Mouse (Mus musculus) heart, embryonic 14.5 days (tissue): ENCODE data around the gene Paqr8. TPM values are rescaled to one million over a fixed set of nuclear protein-coding genes. Genes with fewer than 3 reads are reported as not detected.

Experiments used
- ATAC-seq: fragments of 200-750 bp; cut with Nextera tagmentation; 2 replicates; pipeline ENCODE4 v1.8.0; 2017; ENCODE audit warnings: low read depth, moderate TSS enrichment; ENCODE audit not compliant: insufficient number of reproducible peaks, insufficient read depth, low FRiP score
- H3K27ac ChIP-seq, 2 experiments: fragments of 200-500 bp in 1 of 2; fragments of 300-500 bp in 1 of 2; sonication (generic) in 1 of 2; replicated peaks in 1 of 2; 2 replicates each; pipeline ENCODE4 v1.5.1; 2012 to 2014; ENCODE audit warnings: low read depth in 2 of 2, low read length in 2 of 2, control low read depth in 1 of 2, mild to moderate bottlenecking in 1 of 2, mixed read lengths in 1 of 2; ENCODE audit not compliant: control insufficient read depth in 1 of 2, insufficient read depth in 1 of 2
- H3K27me3 ChIP-seq: fragments of 300-500 bp; sonication (generic); 2 replicates; pipeline ENCODE4 v1.6.1; 2014; ENCODE audit warnings: mild to moderate bottlenecking, low read length, control low read depth; ENCODE audit not compliant: control insufficient read depth, insufficient read depth
- H3K36me3 ChIP-seq: fragments of 300-500 bp; sonication (generic); 2 replicates; pipeline ENCODE4 v1.6.1; 2014; ENCODE audit warnings: mild to moderate bottlenecking, control low read depth, low read length, mixed read lengths; ENCODE audit not compliant: control insufficient read depth, insufficient read depth
- H3K4me1 ChIP-seq, 2 experiments: fragments of 200-500 bp in 1 of 2; fragments of 300-500 bp in 1 of 2; sonication (generic) in 1 of 2; 2 replicates each; pipeline ENCODE4 v1.6.1; 2012 to 2014; ENCODE audit warnings: low read length in 2 of 2, control low read depth in 1 of 2, mixed read lengths in 1 of 2; ENCODE audit not compliant: control insufficient read depth in 2 of 2, insufficient read depth in 2 of 2
- H3K4me2 ChIP-seq: fragments of 300-500 bp; sonication (generic); 2 replicates; pipeline ENCODE4 v1.6.1; 2014; ENCODE audit warnings: mild to moderate bottlenecking, low read length
- H3K4me3 ChIP-seq, 2 experiments: fragments of 200-500 bp in 1 of 2; fragments of 300-500 bp in 1 of 2; sonication (generic) in 1 of 2; 2 replicates each; pipeline ENCODE4 v1.5.1; 2012 to 2014; ENCODE audit warnings: low read length in 2 of 2, mild to moderate bottlenecking in 2 of 2, control low read depth in 1 of 2, low read depth in 1 of 2, moderate library complexity in 1 of 2; ENCODE audit not compliant: control insufficient read depth in 1 of 2, insufficient read depth in 1 of 2
- H3K9ac ChIP-seq: fragments of 300-500 bp; sonication (generic); 2 replicates; pipeline ENCODE4 v1.6.1; 2014; ENCODE audit warnings: mild to moderate bottlenecking, low read length
- H3K9me3 ChIP-seq: fragments of 300-500 bp; sonication (generic); 2 replicates; pipeline ENCODE4 v1.6.1; 2016; ENCODE audit warnings: low read length, control low read depth; ENCODE audit not compliant: control insufficient read depth
- WGBS: fragments of 180-500 bp; shearing (Covaris S2); extraction: QIAGEN DNeasy Blood & Tissue Kit; methylation state at CpG from one replicate; pipeline ENCODE4 v1.1.7; 2014; 5-methylcytosine and 5-hydroxymethylcytosine counted together
- polyA plus RNA-seq: library from polyadenylated mRNA; unstranded; fragments of >200 nt; fragmentation: Nextera tagmentation; extraction: Ambion mirVana; gene quantifications from 2 replicates; pipeline ENCODE4 v1.2.1, GENCODE M21; 2014

Gene Paqr8
- polyA plus RNA-seq, 1 experiment from 2014 or later: 3.8 TPM

GRCm38 (mm10) chr1:20939046-20939445 is 48.6 kb downstream of the Paqr8 start:
- no peaks in the 10 kb centered on the region for H3K36me3 ChIP-seq
- no peak overlapping the region for H3K9ac ChIP-seq
- H3K27me3 ChIP-seq: no peaks in the 10 kb centered on the region
- H3K4me3 ChIP-seq: no peak overlapping the region
- H3K27ac ChIP-seq: no peak overlapping the region
- ATAC-seq: no peak
- H3K9me3 ChIP-seq: no peaks in the 10 kb centered on the region
- peaks cover 6 to 14% of the 10 kb centered on the region in 2 experiments; a peak in 2 of 4 replicates for H3K4me1 ChIP-seq
- no peak overlapping the region for H3K4me2 ChIP-seq
- 24% methylated on average over 3 of the region's 3 CpGs for WGBS

DNA sequence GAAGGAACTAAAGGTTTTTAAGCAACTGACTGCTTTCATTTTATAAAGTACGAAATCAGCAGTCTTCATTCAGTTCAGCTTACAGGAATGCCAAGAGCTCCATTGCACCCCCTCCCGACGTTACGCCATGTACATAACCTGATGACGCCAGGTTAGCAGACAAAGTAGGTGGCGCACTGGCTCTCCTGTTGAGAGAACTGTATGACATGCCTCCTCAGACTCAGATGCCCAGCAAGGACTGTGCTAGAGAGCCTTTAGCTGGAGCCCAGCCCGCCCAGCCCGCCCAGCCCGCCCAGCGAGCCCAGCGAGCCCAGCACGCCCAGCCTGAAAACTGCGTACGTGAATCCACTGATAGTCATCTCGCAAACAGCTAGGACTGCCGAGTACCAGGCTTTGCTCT is 49.7 kb downstream of the Paqr8 start:
- no peak for ATAC-seq
- no peak overlapping the region for H3K27ac ChIP-seq

GRCm38 (mm10) chr1:20941322-20941721 is 50.9 kb downstream of the Paqr8 start:
- no peaks in the 10 kb centered on the region for H3K36me3 ChIP-seq
- H3K9ac ChIP-seq: no peak overlapping the region
- H3K4me3 ChIP-seq: no peak overlapping the region
- ATAC-seq: no peak
- no peak overlapping the region for H3K4me2 ChIP-seq
- no peaks in the 10 kb centered on the region for H3K9me3 ChIP-seq
- peaks cover 0 to 4% of the 10 kb centered on the region in 2 experiments; a peak in 1 of 4 replicates for H3K4me1 ChIP-seq
- no peaks in the 10 kb centered on the region for H3K27me3 ChIP-seq
- WGBS: 27% methylated on average over 2 of the region's 2 CpGs
- no peak overlapping the region for H3K27ac ChIP-seq

More for the DNA sequence above, 49.7 kb downstream of the Paqr8 start:
- peaks cover 1 to 7% of the 10 kb centered on the region in 2 experiments; a peak in 2 of 4 replicates for H3K4me1 ChIP-seq
- H3K9ac ChIP-seq: no peak overlapping the region
- H3K27me3 ChIP-seq: no peaks in the 10 kb centered on the region
- H3K36me3 ChIP-seq: no peaks in the 10 kb centered on the region
- H3K9me3 ChIP-seq: no peaks in the 10 kb centered on the region
- H3K4me3 ChIP-seq: no peak overlapping the region
- peak overlapping the region; percentile 19 for H3K4me2 ChIP-seq
- 45% methylated on average over 16 of the region's 16 CpGs for WGBS

- ATAC-seq: no peak
- 84% methylated on average over 7 of the region's 7 CpGs for WGBS
- Histone ChIP-seq H3K4me3 (no peak overlapping the region), H3K4me1 (peaks cover 0 to 4% of the 10 kb centered on the region in 2 experiments; a peak in 1 of 4 replicates), H3K9ac (no peak overlapping the region), H3K4me2 (no peak overlapping the region), H3K36me3 (no peaks in the 10 kb centered on the region), H3K27me3 (no peaks in the 10 kb centered on the region), H3K9me3 (no peaks in the 10 kb centered on the region), H3K27ac (no peak overlapping the region)
These were observed 51.5 kb downstream of the Paqr8 start for GRCm38 (mm10) chr1:20941857-20942256.

DNA sequence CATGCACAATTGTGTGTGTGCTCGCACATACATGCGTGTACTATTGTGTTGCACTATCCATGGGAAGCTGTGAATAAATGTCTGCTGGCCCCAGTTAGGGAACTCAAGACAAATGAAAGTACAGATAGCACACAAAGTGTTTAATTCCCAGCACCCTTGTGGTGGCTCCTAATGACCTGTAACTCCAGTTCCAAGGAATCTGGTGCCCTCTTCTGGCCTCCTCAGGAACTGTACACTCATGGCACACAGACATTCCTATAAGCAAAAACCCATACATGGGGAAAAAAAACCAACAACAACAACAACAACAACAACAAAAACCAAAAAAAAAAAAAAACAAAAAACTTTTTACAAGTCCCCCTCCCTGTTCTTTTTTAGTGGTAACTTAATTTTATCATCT is 52.6 kb downstream of the Paqr8 start:
- Histone ChIP-seq H3K27me3 (no peaks in the 10 kb centered on the region), H3K4me1 (peaks cover 0 to 4% of the 10 kb centered on the region in 2 experiments; a peak in 1 of 4 replicates), H3K4me3 (no peak overlapping the region), H3K27ac (no peak overlapping the region), H3K4me2 (no peak overlapping the region), H3K36me3 (no peaks in the 10 kb centered on the region), H3K9ac (no peak overlapping the region), H3K9me3 (no peaks in the 10 kb centered on the region)
- WGBS: 98% methylated on average over 2 of the region's 2 CpGs
- ATAC-seq: no peak

- H3K4me2 ChIP-seq: peak within 1 kb of the TSS; percentile 69
- H3K4me3 ChIP-seq: peak within 1 kb of the TSS; percentile 54
- H3K4me1 ChIP-seq: peaks cover 5 to 7% of the 10 kb centered on the region in 2 experiments; a peak in 2 of 4 replicates
- ATAC-seq: peak; percentile 95
- no peaks in the 10 kb centered on the region for H3K36me3 ChIP-seq
- WGBS: under 1% methylated on average over 22 of the region's 23 CpGs
- H3K9me3 ChIP-seq: no peaks in the 10 kb centered on the region
- H3K27me3 ChIP-seq: no peaks in the 10 kb centered on the region
- H3K9ac ChIP-seq: peak within 1 kb of the TSS; percentile 55
- H3K27ac ChIP-seq: peak within 1 kb of the TSS; percentile 53 to 67
These were observed 60.9 kb downstream of the Paqr8 start, which contains the start of gene Efhc1 for GRCm38 (mm10) chr1:20951300-20951763. Gene Efhc1, plus strand, starts transcription at chr1:20951626.

GRCm38 (mm10) chr1:20951799-20952198 is 61.4 kb downstream of the Paqr8 start:
- peak overlapping the region; percentile 54 for H3K4me3 ChIP-seq
- WGBS: 7% methylated on average over 16 of the region's 16 CpGs
- peak overlapping the region; percentile 55 for H3K9ac ChIP-seq
- H3K4me2 ChIP-seq: peak overlapping the region; percentile 69
- H3K9me3 ChIP-seq: no peaks in the 10 kb centered on the region
- no peaks in the 10 kb centered on the region for H3K36me3 ChIP-seq
- peak overlapping the region in 1 of 2 experiments; percentile 9; a peak in 1 of 4 replicates for H3K27ac ChIP-seq
- H3K4me1 ChIP-seq: peaks cover 5 to 7% of the 10 kb centered on the region in 2 experiments; a peak in 2 of 4 replicates
- ATAC-seq: 0 out of 2 replicates have a peak, but pooled peaks have one; percentile 1
- H3K27me3 ChIP-seq: no peaks in the 10 kb centered on the region

DNA sequence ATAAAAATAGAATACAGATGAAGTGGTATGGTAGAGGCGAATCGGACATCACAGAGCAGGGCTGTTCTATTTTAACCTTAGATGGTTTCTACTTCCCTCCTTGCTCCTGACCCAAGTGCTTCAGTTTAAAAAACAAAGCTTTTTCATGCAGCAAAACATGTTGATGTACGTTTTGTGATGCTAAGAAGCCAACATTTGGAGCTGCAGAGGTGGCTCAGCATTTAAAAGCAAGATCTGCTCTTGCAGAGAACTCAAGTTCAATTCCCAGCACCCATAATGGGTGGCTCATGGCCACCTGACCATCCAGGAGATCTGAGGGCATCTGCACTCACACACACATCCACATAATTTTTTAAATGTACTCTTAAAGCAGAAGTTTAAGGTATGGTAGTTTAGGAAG is 64.5 kb downstream of the Paqr8 start:
- peaks cover 5 to 7% of the 10 kb centered on the region in 2 experiments; a peak in 2 of 4 replicates for H3K4me1 ChIP-seq
- no peak overlapping the region for H3K27ac ChIP-seq
- H3K36me3 ChIP-seq: no peaks in the 10 kb centered on the region
- no peaks in the 10 kb centered on the region for H3K9me3 ChIP-seq
- no peak overlapping the region for H3K9ac ChIP-seq
- ATAC-seq: no peak
- WGBS: 68% methylated on average over 3 of the region's 3 CpGs
- no peaks in the 10 kb centered on the region for H3K27me3 ChIP-seq
- no peak overlapping the region for H3K4me3 ChIP-seq
- no peak overlapping the region for H3K4me2 ChIP-seq
